Mouse (Mus musculus) neural tube, embryonic 11.5 days (tissue): ENCODE results near the gene Gm20388. TPM values are rescaled to one million over a fixed set of nuclear protein-coding genes. Genes with fewer than 3 reads are reported as not detected.
"Not testable (repeated sequence)": the region's sequence is repeated elsewhere in the genome, so short reads cannot be mapped to it uniquely, and the experiment has no call there.

Experiments
- ATAC-seq: fragments of 200-750 bp; cut with Nextera tagmentation; 2 replicates; pipeline ENCODE4 v1.8.0; 2017; ENCODE audit warnings: moderate number of reproducible peaks, mild to moderate bottlenecking, moderate TSS enrichment, moderate library complexity; ENCODE audit not compliant: insufficient read depth, low FRiP score, low TSS enrichment
- DNase-seq: peaks from one replicate; pipeline ENCODE4 v3.0.0-alpha.2; 2015; ENCODE audit warnings: low spot score
- H3K27ac ChIP-seq: fragments of 300-500 bp; sonication (generic); 2 replicates; pipeline ENCODE4 v1.5.1; 2014; ENCODE audit warnings: low read depth, mild to moderate bottlenecking, low read length
- H3K27me3 ChIP-seq: fragments of 300-500 bp; sonication (generic); 2 replicates; pipeline ENCODE4 v1.6.1; 2014; ENCODE audit warnings: mild to moderate bottlenecking, low read length, mixed read lengths; ENCODE audit not compliant: control insufficient read depth, insufficient read depth
- H3K36me3 ChIP-seq: fragments of 300-500 bp; sonication (generic); 2 replicates; pipeline ENCODE4 v1.6.1; 2014; ENCODE audit warnings: mild to moderate bottlenecking, low read length, moderate library complexity, mixed read lengths; ENCODE audit not compliant: control insufficient read depth, insufficient read depth
- H3K4me1 ChIP-seq: fragments of 300-500 bp; sonication (generic); 2 replicates; pipeline ENCODE4 v1.6.1; 2014; ENCODE audit warnings: low read length, mixed read lengths; ENCODE audit not compliant: control insufficient read depth, insufficient read depth
- H3K4me2 ChIP-seq: fragments of 300-500 bp; sonication (generic); 2 replicates; pipeline ENCODE4 v1.6.1; 2014; ENCODE audit warnings: low read depth, mild to moderate bottlenecking, moderate library complexity
- H3K4me3 ChIP-seq: fragments of 300-500 bp; sonication (generic); 2 replicates; pipeline ENCODE4 v1.5.1; 2014; ENCODE audit warnings: low read depth, low read length
- H3K9ac ChIP-seq: fragments of 300-500 bp; sonication (generic); 2 replicates; pipeline ENCODE4 v1.6.1; 2014; ENCODE audit warnings: mild to moderate bottlenecking, low read length
- H3K9me3 ChIP-seq: fragments of 300-500 bp; sonication (generic); 2 replicates; pipeline ENCODE4 v1.6.1; 2016; ENCODE audit warnings: low read length; ENCODE audit not compliant: control insufficient read depth
- WGBS: fragments of 180-500 bp; shearing (Covaris S2); extraction: QIAGEN DNeasy Blood & Tissue Kit; methylation state at CpG from one replicate; pipeline ENCODE4 v1.1.7; 2014; 5-methylcytosine and 5-hydroxymethylcytosine counted together
- polyA plus RNA-seq: library from polyadenylated mRNA; unstranded; fragments of >200 nt; fragmentation: Nextera tagmentation; extraction: Ambion mirVana; gene quantifications from 2 replicates; pipeline ENCODE4 v1.2.1, GENCODE M21; 2014

Gm20388 gene
- polyA plus RNA-seq, 1 experiment from 2014 or later = not detected

DNA sequence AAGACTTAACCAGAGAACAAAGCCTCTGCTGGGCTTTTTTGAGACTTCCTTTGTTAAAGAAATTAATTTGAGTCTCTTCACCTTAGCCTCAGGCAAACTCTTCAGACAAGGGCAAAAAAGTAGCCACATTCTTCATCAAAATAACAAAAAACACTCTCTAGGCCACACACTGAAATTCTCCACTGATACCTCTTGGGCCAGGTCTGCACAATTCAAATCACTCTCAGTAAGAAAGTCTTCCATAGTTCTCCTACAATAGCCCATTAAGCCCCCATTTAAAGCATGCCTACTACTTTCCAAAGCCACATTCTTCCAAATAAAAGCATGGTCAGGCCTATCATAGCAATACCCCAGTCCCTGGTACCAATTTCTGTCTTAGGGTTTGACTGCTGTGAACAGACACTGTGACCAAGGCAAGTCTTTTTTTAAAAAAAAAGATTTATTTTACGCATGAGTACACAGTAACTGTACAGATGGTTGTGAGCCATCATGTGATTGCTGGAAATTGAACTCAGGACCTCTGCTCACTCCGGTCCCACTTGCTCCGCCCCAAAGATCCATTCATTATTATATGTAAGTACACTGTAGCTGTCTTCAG lies 4101.4 kb downstream of the Gm20388 start:
- DNase-seq (no peak), ATAC-seq (no peak)
- WGBS = 96% methylated on average over 3 of the region's 3 CpGs
- H3K27ac ChIP-seq = no peak overlapping the region
- no peak overlapping the region for H3K4me2 ChIP-seq
- no peak overlapping the region for H3K4me3 ChIP-seq
- peaks cover 3% of the 10 kb centered on the region; the same call in 1 of the 2 replicates for H3K36me3 ChIP-seq
- H3K27me3 ChIP-seq = no peaks in the 10 kb centered on the region
- no peaks in the 10 kb centered on the region for H3K9me3 ChIP-seq
- H3K4me1 ChIP-seq = no peaks in the 10 kb centered on the region
- H3K9ac ChIP-seq = no peak overlapping the region

- WGBS = 94% methylated on average over 6 of the region's 7 CpGs
- not testable (repeated sequence) for H3K36me3 ChIP-seq, H3K9me3 ChIP-seq, H3K9ac ChIP-seq, H3K4me3 ChIP-seq, ATAC-seq, H3K4me1 ChIP-seq, DNase-seq, H3K4me2 ChIP-seq, H3K27me3 ChIP-seq, H3K27ac ChIP-seq
Measured at GRCm38 (mm10) chr8:124014299-124014698, 4103.7 kb downstream of the Gm20388 start.

- DNase-seq (no peak), ATAC-seq (no peak)
- WGBS = 88% methylated on average over 3 of the region's 3 CpGs
- Histone ChIP-seq H3K4me1 (peaks cover 3% of the 10 kb centered on the region), H3K4me3 (no peak overlapping the region), H3K27me3 (no peaks in the 10 kb centered on the region), H3K27ac (no peak overlapping the region), H3K36me3 (no peaks in the 10 kb centered on the region), H3K9me3 (no peaks in the 10 kb centered on the region), H3K9ac (no peak overlapping the region), H3K4me2 (no peak overlapping the region)
Measured at GRCm38 (mm10) chr8:124014751-124015150, 4104.1 kb downstream of the Gm20388 start.

- WGBS = 35% methylated on average over 13 of the region's 13 CpGs
- Histone ChIP-seq H3K4me3 (peak overlapping the region; percentile 81), H3K9ac (0 out of 2 replicates have a peak overlapping the region, but pooled peaks have one; percentile 4), H3K36me3 (no peaks in the 10 kb centered on the region), H3K27me3 (no peaks in the 10 kb centered on the region), H3K9me3 (no peaks in the 10 kb centered on the region), H3K4me1 (peaks cover 14% of the 10 kb centered on the region), H3K4me2 (peak overlapping the region; percentile 74), H3K27ac (no peak overlapping the region)
- ATAC-seq = no peak
- peak; percentile 20 for DNase-seq
Measured at GRCm38 (mm10) chr8:124019782-124020181, 4109.1 kb downstream of the Gm20388 start.

GRCm38 (mm10) chr8:124020439-124021236 lies 4110.0 kb downstream of the Gm20388 start:
- peak overlapping the region; percentile 81 for H3K4me3 ChIP-seq
- no peaks in the 10 kb centered on the region for H3K36me3 ChIP-seq
- peak overlapping the region; percentile 74 for H3K4me2 ChIP-seq
- peak overlapping the region; percentile 80 for H3K9ac ChIP-seq
- H3K4me1 ChIP-seq = peaks cover 14% of the 10 kb centered on the region
- ATAC-seq (peak; percentile 89), DNase-seq (peak; percentile 89)
- H3K27me3 ChIP-seq = no peaks in the 10 kb centered on the region
- 1% methylated on average over 45 of the region's 87 CpGs for WGBS
- H3K9me3 ChIP-seq = no peaks in the 10 kb centered on the region
- peak overlapping the region; percentile 84 for H3K27ac ChIP-seq

- Histone ChIP-seq H3K27ac (peak within 1 kb of the TSS; percentile 84), H3K27me3 (no peaks in the 10 kb centered on the region), H3K9ac (peak within 1 kb of the TSS; percentile 80), H3K4me3 (peak within 1 kb of the TSS; percentile 81), H3K4me1 (peaks cover 14% of the 10 kb centered on the region), H3K36me3 (no peaks in the 10 kb centered on the region), H3K9me3 (no peaks in the 10 kb centered on the region), H3K4me2 (peak within 1 kb of the TSS; percentile 74)
- DNase-seq (peak; percentile 94), ATAC-seq (peak; percentile 90)
- under 1% methylated on average over 71 of the region's 74 CpGs for WGBS
Measured at GRCm38 (mm10) chr8:124021237-124022227, 4110.9 kb downstream of the Gm20388 start, which contains the start of the genes Taf5l and Urb2. Gene Taf5l, minus strand, starts transcription at chr8:124021397. Gene Urb2, plus strand, starts transcription at chr8:124021508.

DNA sequence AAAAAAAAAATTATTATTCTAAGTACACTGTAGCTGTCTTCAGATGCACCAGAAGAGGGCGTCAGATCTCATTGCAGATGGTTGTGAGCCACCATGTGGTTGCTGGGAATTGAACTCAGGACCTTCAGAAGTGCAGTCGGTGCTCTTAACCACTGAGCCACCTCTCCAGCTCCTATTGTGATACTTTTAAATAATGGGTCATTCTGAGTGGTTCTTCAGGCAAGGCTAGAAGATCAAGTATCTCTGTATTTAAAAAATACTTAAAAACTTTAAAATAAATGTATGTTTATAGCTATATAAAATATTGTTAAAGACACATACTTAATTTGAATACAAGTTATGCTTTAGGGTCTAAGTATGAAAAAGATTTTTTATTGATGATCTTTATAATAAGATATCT lies 4115.6 kb downstream of the Gm20388 start:
- H3K4me1 ChIP-seq, H3K4me3 ChIP-seq, H3K4me2 ChIP-seq, H3K27me3 ChIP-seq, H3K9me3 ChIP-seq, DNase-seq, H3K27ac ChIP-seq, ATAC-seq, H3K9ac ChIP-seq: not testable (repeated sequence)
- H3K36me3 ChIP-seq = peaks cover 25% of the 10 kb centered on the region
- WGBS = 71% methylated on average over 2 of the region's 2 CpGs

DNA sequence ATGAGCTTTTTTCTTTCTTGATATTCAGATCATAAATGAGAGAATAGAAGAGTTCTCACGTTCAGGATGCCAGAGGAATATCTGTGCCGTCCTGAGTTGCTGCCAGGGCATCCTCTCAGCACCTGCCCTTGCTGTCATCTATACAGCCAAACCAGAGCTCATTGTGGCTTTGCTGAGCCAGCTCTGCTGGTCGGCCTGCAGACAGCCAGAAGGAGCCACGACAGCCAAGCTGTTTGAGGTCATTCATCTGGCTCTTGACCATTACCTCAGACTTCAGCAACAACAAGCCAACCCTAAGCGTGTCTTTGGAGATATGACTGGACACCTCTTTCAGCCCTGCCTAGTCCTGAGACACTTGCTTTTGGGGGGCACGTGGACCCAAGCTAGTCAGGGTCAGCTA lies 4117.2 kb downstream of the Gm20388 start:
- Histone ChIP-seq H3K9ac (no peak overlapping the region), H3K36me3 (peaks cover 25% of the 10 kb centered on the region), H3K4me2 (no peak overlapping the region), H3K4me3 (no peak overlapping the region), H3K4me1 (no peaks in the 10 kb centered on the region), H3K27ac (no peak overlapping the region), H3K9me3 (no peaks in the 10 kb centered on the region), H3K27me3 (no peaks in the 10 kb centered on the region)
- 89% methylated on average over 6 of the region's 6 CpGs for WGBS
- ATAC-seq (no peak), DNase-seq (no peak)
